Mouse (Mus musculus) left cerebral cortex, postnatal 10 days (tissue): Measurements from ENCODE around the gene Zfp983. TPM values are rescaled to one million over a fixed set of nuclear protein-coding genes. Genes with fewer than 3 reads are reported as not detected.

Experiments used
- total RNA-seq, 2 experiments: library from RNA; stranded (reverse); gene quantifications; 2 replicates each; pipeline ENCODE4 v1.2.3; 2021

Gene Zfp983
- total RNA-seq, 2 experiments from 2014 or later = 11.9 to 13.6 TPM

Other genes starting within 250 kb of the Zfp983 start
- gene Zfp54, start 227.4 kb upstream of the Zfp983 start, total RNA-seq = 1 to 10 TPM; 1.3 to 1.4 TPM
- gene Zfp51, start 200.2 kb upstream of the Zfp983 start, total RNA-seq = 1 to 10 TPM; 3.7 to 4.5 TPM
- gene Zfp53, start 161.6 kb upstream of the Zfp983 start, total RNA-seq = 1 to 10 TPM; 4.9 to 5.4 TPM
- gene Zfp52, start 115.1 kb upstream of the Zfp983 start, total RNA-seq = 1 to 10 TPM; 7.1 to 7.2 TPM
- 10 to 100 TPM; 17.1 to 17.6 TPM for gene Zfp948, start 83.6 kb upstream of the Zfp983 start, total RNA-seq
- 1 to 10 TPM; 4.9 to 8.5 TPM for gene Gm10226, start 41.2 kb downstream of the Zfp983 start, total RNA-seq
- 1 to 10 TPM; 9.1 to 9.2 TPM for gene Zfp760, start 57.1 kb downstream of the Zfp983 start, total RNA-seq
- gene Zfp229, start 80.2 kb downstream of the Zfp983 start, total RNA-seq = 1 to 10 TPM; 5.0 to 6.5 TPM
- 1 to 10 TPM; 1.1 to 1.4 TPM for gene Zfp820, start 195.1 kb downstream of the Zfp983 start, total RNA-seq